Mouse (Mus musculus): Measurements from ENCODE around the gene Ptbp3. TPM values are rescaled to one million over a fixed set of nuclear protein-coding genes. Genes with fewer than 3 reads are reported as not detected.

The Ptbp3 gene
- total RNA-seq, 2 experiments from 2014 or later: 25.8 to 30.1 TPM

DNA sequence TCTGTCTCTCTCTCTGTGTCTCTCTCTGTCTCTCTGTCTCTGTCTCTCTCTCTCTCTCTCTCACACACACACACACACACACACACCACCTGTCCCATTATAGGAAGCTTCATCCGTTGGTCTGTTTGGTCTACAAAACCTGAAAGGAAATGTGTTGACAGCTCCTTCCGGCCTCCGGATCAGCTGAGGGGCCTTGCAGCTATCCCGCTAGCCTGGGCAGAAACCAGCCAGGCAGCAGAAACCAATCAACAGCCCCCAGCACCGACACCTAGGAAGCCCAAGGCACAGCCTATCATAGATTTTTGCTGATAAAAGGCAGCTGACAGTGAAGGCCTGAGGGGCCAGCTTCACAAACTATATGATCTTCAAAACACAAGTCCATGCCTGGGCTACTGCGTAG, 103.6 kb downstream of the Ptbp3 start:
- no peak for DNase-seq (ENCODE audit: low spot score in 2 of 2)
- intact Hi-C loops (cut with DNase I): no loop called here

DNA sequence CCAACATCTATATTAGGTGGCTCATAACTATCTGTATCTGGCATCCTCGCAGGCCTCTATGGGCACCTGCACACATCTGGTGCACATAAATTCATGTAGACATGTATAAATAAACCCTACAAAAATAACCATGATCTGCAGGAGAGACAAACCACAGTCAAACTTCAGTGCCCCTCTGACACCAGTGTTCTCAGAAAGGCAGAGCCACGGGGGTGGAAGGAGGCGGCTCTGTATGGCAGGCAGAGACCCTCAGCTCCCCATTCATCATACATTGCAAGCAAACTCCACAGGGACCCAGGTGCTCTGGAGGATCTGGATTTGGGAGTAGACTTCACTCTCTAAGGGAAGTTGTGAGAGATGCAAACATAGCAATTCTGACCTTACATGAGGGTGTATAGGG, 104.2 kb downstream of the Ptbp3 start:
- intact Hi-C loops (cut with DNase I): no loop called here
- DNase-seq (ENCODE audit: low spot score in 2 of 2): no peak

DNA sequence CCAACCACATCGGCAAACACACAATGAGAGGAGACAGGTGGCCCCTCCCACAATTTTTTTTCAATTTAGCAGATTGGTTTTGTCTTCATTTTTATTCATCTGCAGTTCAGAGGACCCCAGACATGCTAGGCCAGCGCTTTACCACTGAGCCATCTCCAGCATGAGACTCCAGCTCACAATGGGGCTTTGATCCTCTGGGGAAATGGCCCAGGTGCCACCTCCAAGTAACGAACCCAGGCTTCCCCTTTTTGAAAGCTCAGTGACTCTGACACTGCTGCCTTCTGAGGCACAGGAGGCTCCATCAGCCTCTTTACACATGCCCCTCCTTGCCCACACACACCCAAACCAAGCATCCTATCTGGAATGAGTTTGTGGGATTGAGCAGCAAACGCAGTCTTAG, 105.1 kb downstream of the Ptbp3 start:
- intact Hi-C loops (cut with DNase I): no loop called here
- DNase-seq (ENCODE audit: low spot score in 2 of 2): no peak

DNA sequence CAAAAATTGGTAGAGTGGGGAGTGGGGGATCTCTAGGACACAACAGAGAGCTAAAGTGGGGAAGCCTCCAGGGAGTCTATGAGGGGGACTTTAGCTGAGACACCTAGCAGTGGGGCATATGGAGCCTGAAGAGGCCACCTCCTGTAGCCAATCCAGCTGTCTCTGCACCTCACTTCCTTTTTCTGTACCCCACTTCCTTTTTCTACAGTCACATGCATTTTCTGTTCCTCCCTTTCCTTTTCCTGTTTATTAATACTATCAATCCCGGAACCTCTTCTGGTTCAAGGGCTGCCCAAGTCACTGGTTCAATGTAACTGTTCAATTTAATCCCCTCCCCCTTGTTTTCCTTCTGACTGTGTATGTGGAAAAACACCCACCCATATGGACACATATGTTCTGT, 107.9 kb downstream of the Ptbp3 start:
- intact Hi-C loops (cut with DNase I): no loop called here
- no peak for DNase-seq (ENCODE audit: low spot score in 2 of 2)

DNA sequence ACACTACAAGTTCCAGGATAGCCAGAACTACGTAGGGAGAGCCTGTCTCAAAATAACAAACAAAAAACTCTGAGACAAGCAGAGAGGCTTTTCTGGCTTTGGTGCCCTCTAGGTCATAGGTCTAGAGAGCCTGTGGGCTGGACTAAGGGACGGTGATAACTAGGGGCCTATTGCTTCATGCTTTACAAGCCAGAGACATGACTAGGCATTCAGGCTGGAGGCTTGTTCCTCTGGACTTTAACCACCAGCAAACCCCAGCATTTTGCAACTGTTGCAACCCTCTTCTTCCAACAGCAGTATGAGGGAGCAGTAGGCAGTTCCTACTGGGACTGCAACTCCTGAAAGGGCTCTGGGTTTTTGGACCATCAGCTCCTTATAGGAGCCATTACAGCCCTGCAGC, 109.2 kb downstream of the Ptbp3 start:
- intact Hi-C loops (cut with DNase I): loop anchor here (5.0 kb wide), 1 partner anchor 107 kb away; the partner anchor contains the start of gene Ptbp3
- DNase-seq (ENCODE audit: low spot score in 2 of 2): no peak

DNA sequence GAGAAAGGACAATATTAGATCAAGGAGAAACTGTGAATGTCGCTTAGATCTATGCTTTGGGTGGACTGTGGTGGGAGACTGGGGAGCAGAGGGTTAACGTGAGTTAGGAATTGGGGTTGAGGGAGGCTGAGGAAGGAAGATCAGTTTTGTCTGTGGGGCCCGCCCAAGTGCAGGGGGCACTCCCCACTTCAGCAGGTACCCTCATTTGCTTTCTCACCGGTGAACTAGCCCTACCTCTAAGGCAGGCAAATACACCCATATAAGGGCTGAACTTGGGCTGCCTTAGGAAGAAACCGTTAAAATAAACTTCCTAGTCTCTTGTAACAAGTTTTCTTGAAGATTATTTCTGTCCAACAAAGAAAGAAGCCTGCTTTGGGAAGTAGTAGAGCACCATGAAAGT, 110.1 kb downstream of the Ptbp3 start:
- DNase-seq (ENCODE audit: low spot score in 2 of 2): no peak
- intact Hi-C loops (cut with DNase I): loop anchor here (5.0 kb wide), 1 partner anchor 108 kb away; the partner anchor contains the start of gene Ptbp3

DNA sequence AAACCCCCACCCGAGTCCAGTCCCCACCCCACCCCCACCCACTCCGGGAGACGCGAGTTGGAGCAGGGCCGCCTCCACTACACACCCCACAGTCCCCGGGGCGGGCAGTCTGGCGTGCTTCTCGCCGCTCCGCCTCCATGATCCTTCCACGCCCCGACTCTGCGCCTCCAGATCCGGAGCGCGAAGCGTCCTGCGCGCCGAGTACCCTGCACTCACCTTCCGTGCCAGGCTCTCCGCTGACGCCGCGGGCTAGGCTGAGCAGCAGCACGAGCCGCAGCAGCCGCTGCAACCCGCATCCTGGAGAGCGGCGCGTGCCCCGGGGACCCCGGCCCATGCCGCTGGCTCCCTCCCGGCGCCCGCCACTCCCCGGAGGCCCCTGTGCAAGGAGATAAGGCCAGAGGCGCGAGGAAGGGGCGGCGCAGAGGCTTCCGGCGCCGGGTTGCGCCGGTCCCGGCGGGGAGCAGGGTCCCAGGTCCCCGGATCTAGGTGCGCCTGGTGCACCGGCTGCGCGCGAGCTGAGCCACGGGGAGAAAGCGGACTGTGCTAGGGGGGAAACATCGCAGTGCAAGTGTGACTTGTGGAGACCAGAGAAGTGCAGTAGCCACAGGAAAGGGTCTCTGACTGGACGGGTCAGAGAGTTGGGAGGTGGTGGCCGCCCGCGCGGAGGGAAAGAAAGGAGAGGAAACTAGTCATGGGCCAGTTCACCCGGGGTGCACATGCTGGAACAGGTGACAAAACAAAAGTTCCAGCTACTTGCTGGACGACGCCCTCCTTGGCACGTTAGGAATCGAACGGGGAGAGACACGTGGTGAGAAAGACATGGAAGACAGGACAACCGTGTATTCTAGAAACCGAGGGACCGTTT, 110.9 kb downstream of the Ptbp3 start, which contains the start of gene Susd1:
Gene Susd1 (minus strand): TSS at position 644 of the 865 bp plus-strand sequence.
- peak; percentile 63 to 68 for DNase-seq (ENCODE audit: low spot score in 2 of 2)
- intact Hi-C loops (cut with DNase I): loop anchor here (5.0 kb wide), 1 partner anchor 109 kb away; the partner anchor contains the start of gene Ptbp3

DNA sequence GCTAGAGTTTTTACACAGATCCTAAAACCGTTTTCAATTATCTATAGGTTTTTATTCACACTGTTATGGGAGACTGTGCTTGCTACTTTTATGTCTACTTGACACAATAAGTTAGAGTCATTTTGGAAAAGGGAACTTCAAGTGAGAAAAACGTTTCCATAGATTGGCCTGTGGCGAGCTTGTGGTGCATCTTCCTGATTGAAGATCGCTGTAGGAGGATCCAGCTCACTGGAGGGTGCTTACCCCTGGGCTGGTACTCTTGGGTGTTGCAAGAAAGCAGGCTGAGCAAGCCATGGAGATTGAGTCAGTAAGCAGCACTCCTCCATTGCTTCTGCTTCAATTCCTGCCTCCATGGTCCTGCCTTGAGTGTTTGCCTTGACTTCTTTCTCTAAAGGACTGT, 113.2 kb downstream of the Ptbp3 start:
- intact Hi-C loops (cut with DNase I): loop anchor here (5.0 kb wide), 1 partner anchor 111 kb away; the partner anchor contains the start of gene Ptbp3
- no peak for DNase-seq (ENCODE audit: low spot score in 2 of 2)

DNA sequence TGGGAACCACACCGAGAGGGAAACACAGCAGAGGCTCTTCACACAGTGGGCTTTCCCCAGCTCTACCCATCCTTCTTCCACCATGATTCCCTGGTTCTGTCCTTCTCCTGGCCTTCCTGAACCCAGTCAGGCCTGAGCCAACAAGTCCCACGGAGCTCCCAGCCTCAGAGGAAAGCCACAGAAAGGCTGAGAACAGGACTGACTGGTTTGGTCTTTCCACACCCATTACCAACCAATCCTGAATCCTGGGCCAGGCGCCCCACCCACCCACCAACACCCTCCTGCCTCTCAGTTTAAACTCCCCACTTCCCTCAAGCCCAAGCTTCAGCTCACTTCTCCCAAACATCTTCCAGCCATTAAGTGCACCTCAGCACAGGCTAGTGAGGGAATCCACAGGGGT, 115.1 kb downstream of the Ptbp3 start:
- intact Hi-C loops (cut with DNase I): no loop called here
- no peak for DNase-seq (ENCODE audit: low spot score in 2 of 2)

DNA sequence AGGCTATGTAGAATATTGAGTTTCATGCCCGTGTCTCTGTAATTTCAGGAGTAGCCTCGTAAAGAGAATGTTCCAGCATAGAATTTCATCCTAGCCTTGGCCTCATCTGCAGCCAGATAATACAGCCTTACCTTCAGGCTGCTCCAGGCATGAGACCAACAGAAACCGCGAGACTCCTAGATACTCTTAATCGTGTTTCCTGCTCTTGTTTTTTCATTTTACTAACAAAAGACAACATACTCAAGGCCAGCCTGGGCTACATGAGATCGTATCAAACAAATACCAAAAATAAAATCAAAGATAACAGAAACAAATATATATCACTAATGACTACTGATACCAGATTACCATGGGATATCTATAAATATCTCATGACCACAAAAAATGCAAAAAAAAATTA, 120.0 kb downstream of the Ptbp3 start:
- intact Hi-C loops (cut with DNase I): no loop called here
- DNase-seq (ENCODE audit: low spot score in 2 of 2): no peak

DNA sequence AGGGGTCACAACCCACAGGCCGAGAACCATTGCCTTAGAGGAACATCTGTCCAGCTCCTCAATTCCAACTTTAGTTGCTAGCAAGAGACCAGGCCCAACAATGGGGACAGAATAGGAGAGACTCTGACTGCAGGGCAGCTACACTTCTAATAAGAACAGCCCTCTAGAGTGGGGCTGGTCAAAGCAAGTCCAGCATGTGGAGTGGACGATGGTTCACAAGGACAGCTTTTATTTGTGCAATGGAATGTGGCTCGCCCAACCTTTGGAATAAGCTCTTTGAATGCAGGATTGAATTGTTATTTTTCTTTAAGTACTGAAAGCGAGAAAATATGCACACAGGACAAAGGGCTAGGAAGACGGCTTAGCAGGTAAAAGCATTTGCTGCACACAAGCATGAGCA, 122.7 kb downstream of the Ptbp3 start:
- intact Hi-C loops (cut with DNase I): no loop called here
- no peak for DNase-seq (ENCODE audit: low spot score in 2 of 2)

DNA sequence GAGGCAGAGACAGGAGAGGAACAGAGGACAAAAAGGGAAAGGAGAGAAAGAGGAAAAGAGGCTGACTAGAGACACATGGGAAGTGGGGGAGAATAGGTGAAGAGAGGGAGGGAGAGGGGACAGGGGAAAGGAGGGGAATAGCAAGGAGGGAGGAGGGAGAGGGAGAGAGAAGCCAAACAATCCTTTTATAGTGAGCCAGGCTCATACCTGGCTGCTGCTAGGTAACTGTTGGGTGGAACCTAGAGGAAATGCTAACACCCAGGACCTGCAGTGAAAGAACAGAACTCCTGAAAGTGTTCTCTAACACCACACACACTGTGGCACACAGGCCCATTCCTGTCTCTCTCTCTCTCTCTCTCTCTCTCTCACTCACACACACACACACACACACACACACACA, 126.4 kb downstream of the Ptbp3 start:
- DNase-seq (ENCODE audit: low spot score in 2 of 2): no peak
- intact Hi-C loops (cut with DNase I): no loop called here

DNA sequence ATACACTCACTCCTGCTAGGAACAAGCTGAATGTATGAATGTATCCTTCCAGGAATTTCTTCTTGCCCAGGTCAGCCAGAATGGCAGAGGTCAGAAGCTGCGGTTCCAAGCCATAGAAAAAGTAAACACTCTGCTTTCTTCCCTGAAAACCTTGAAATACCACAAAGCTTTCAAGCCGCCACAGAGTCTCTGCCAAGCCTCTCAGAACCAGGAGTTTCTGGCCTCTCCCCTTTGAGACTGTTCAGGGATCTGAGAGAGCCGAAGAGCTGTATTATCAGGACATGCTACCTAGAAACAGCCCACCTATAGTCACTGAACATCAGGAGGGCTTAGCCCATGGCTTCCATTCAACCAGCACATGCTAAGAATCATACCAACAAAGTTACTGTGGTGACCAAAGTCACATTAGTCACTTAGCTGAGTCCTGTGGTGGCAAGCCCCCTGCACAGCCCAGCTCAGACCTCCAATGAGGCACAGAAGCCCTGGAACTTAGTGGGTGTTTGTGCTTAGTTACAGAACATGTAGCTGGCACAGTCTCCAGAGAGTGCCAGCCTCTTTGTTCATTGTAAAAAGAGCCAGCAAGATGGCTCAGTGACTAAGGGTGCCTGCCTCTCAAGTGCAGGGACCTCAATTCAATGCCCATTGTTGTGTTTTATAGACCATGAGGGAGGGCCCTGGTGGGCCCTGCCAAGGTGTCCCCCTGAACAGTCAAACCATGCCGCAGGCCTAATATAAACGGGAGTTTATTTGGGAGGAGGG, 127.0 kb downstream of the Ptbp3 start:
- intact Hi-C loops (cut with DNase I): no loop called here
- no peak for DNase-seq (ENCODE audit: low spot score in 2 of 2)

Other genes starting within 250 kb of the Ptbp3 start
- 1 to 10 TPM; 9.1 to 9.3 TPM for gene Susd1, start 110.7 kb downstream of the Ptbp3 start, total RNA-seq (2021)
- gene Hsdl2, start 32.2 kb upstream of the Ptbp3 start, total RNA-seq (2021): 10 to 100 TPM; 24.4 to 26.2 TPM
- 10 to 100 TPM; 10.2 to 15.0 TPM for gene E130308A19Rik, start 76.8 kb upstream of the Ptbp3 start, total RNA-seq (2021)